Mouse (Mus musculus) liver, postnatal 0 days (tissue): ENCODE measurements around the gene Nagk. TPM values are rescaled to one million over a fixed set of nuclear protein-coding genes. Genes with fewer than 3 reads are reported as not detected.

Source experiments
- ATAC-seq: fragments of 200-750 bp; cut with Nextera tagmentation; 2 replicates; pipeline ENCODE4 v1.8.0; 2017; ENCODE audit warnings: mild to moderate bottlenecking, moderate library complexity
- DNase-seq: peaks from one replicate; pipeline ENCODE4 v3.0.0-alpha.2; 2016
- H3K27ac ChIP-seq: fragments of 300-500 bp; sonication (generic); 2 replicates; pipeline ENCODE4 v1.5.1; 2014; ENCODE audit warnings: antibody characterized with exemption, moderate library complexity, mild to moderate bottlenecking, low read depth
- H3K27me3 ChIP-seq: fragments of 300-500 bp; sonication (generic); 2 replicates; pipeline ENCODE4 v1.6.1; 2014; ENCODE audit warnings: low read length, control low read depth, mixed read lengths; ENCODE audit not compliant: insufficient read depth
- H3K36me3 ChIP-seq: fragments of 300-500 bp; sonication (generic); replicated peaks from 2 replicates; pipeline ENCODE4 v1.6.1; 2014; ENCODE audit warnings: mild to moderate bottlenecking, control low read depth, low read length, moderate library complexity, mixed read lengths; ENCODE audit not compliant: insufficient read depth
- H3K4me1 ChIP-seq: fragments of 300-500 bp; sonication (generic); 2 replicates; pipeline ENCODE4 v1.6.1; 2014; ENCODE audit warnings: antibody characterized with exemption, mild to moderate bottlenecking, control low read depth; ENCODE audit not compliant: insufficient read depth
- H3K4me2 ChIP-seq: fragments of 300-500 bp; sonication (generic); 2 replicates; pipeline ENCODE4 v1.6.1; 2014; ENCODE audit warnings: low read depth, mild to moderate bottlenecking, low read length, moderate library complexity, mixed read lengths
- H3K4me3 ChIP-seq: fragments of 300-500 bp; sonication (generic); 2 replicates; pipeline ENCODE4 v1.5.1; 2014; ENCODE audit warnings: low read depth, low read length
- H3K9ac ChIP-seq: fragments of 300-500 bp; sonication (generic); replicated peaks from 2 replicates; pipeline ENCODE4 v1.6.1; 2014; ENCODE audit warnings: mild to moderate bottlenecking, moderate library complexity
- H3K9me3 ChIP-seq: fragments of 300-500 bp; sonication (generic); 2 replicates; pipeline ENCODE4 v1.6.1; 2016; ENCODE audit warnings: mild to moderate bottlenecking, control low read depth, low read length, mixed read lengths
- CTCF ChIP-seq: sonication (generic); IDR thresholded peaks from 2 replicates; pipeline ENCODE4 v1.5.1; 2016; ENCODE audit warnings: antibody characterized with exemption, low read depth
- EP300 ChIP-seq: IDR thresholded peaks from 2 replicates; pipeline ENCODE4 v1.6.1; 2016; ENCODE audit warnings: antibody characterized with exemption, low read depth, mild to moderate bottlenecking
- WGBS: fragments of 180-500 bp; shearing (Covaris S2); extraction: QIAGEN DNeasy Blood & Tissue Kit; methylation state at CpG from one replicate; pipeline ENCODE4 v1.1.7; 2014; ENCODE audit not compliant: insufficient replicate concordance; 5-methylcytosine and 5-hydroxymethylcytosine counted together
- polyA plus RNA-seq: library from polyadenylated mRNA; unstranded; fragments of >200 nt; fragmentation: Nextera tagmentation; extraction: Ambion mirVana; gene quantifications from 2 replicates; pipeline ENCODE4 v1.2.1, GENCODE M21; 2015

Gene Nagk
- polyA plus RNA-seq, 1 experiment from 2014 or later, result 20.9 TPM

DNA sequence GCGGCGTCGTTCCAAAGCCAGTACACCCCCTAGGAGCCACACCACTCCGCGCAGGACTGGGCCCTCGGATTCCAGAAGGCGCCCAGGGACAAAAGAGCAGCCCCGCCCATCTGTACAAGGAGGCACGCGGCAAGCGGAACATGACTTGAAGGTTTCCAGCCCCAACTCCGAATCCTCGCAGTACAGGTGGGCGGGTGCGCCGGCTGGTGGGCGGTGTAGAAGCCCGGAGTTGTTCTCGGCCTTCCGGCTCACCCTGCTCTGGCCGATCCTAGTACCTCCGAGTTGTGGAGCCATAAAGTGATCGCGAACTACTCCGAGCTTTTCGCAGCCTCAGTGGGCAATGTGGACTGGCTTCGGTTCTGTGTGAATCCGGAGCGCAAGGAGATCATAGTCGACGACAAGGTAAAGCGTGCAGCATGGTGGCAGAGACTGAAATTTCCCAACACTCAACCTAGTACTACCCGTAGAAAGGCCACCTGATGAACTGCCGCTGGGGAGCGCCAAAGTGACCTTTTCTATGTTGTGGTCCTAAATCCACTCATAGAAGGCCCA is 31.8 kb upstream of the Nagk start:
- WGBS, result 5% methylated on average over 35 of the region's 35 CpGs
- Histone ChIP-seq H3K9me3 (no peaks in the 10 kb centered on the region), H3K27ac (no peak overlapping the region), H3K36me3 (no peaks in the 10 kb centered on the region), H3K4me1 (peaks cover 8% of the 10 kb centered on the region), H3K4me3 (peak overlapping the region; percentile 20; the same call in 1 of the 2 replicates), H3K27me3 (peaks cover 39% of the 10 kb centered on the region), H3K9ac (no peak overlapping the region; the same call in 1 of the 2 replicates), H3K4me2 (peak overlapping the region; percentile 64)
- DNase-seq (peak; percentile 30), ATAC-seq (peak; percentile 76)
- no peak for TF ChIP-seq EP300
- TF ChIP-seq CTCF, result peak; percentile 45

DNA sequence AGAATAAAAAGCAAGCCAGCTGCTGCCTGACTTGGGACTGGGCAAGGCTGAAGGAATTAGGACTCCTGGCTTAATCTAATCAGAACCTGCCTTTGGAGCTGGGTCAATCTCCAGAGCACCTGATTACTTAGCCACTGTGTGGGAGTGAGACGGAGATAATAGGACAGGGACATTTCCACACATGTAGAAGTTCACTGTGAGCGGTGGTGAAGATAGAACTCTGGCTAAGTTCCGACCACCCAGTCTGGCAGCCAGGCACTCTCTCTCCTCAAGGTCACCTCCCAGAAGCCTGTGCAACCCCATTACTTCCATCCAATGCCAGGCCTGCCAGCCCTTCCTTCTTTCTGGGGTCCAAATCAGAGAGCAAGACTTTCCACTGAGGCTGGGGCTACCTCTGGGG is 27.8 kb upstream of the Nagk start:
- WGBS, result 73% methylated on average over 3 of the region's 3 CpGs
- TF ChIP-seq EP300, result no peak
- no peak for TF ChIP-seq CTCF
- H3K4me2 ChIP-seq, result no peak overlapping the region
- H3K4me1 ChIP-seq, result peaks cover 8% of the 10 kb centered on the region
- peaks cover 12% of the 10 kb centered on the region for H3K27me3 ChIP-seq
- no peak for DNase-seq
- no peak overlapping the region for H3K4me3 ChIP-seq
- no peak overlapping the region for H3K27ac ChIP-seq
- no peak overlapping the region for H3K9ac ChIP-seq
- ATAC-seq, result no peak
- no peaks in the 10 kb centered on the region for H3K9me3 ChIP-seq
- peaks cover 14% of the 10 kb centered on the region for H3K36me3 ChIP-seq

DNA sequence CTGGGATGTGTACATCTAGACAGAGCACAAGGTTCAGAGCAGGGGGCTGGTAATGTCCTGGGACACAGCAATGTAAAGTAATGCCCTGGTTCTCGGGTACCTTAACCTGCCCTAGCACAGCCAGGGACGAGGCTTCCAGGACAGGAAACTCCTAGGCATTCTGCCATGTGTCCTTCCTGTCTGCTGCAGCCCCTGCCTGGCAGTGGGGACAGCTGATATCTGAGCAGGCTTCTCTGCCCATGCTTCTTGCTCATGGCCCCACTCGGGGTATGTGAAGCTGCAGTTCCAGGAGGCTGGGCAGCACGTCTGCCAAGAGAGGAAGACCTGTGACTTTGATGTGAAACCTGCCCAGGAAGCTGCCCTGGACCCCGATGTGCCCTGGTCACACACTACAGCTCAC is 26.3 kb upstream of the Nagk start:
- Histone ChIP-seq H3K9ac (no peak overlapping the region), H3K27ac (no peak overlapping the region), H3K4me2 (no peak overlapping the region), H3K4me3 (no peak overlapping the region), H3K36me3 (peaks cover 27% of the 10 kb centered on the region), H3K9me3 (no peaks in the 10 kb centered on the region), H3K27me3 (0 out of 2 replicates have a peak, but pooled peaks cover 2% of the 10 kb centered on the region), H3K4me1 (peaks cover under 1% of the 10 kb centered on the region; the same call in 1 of the 2 replicates)
- ATAC-seq, result 0 out of 2 replicates have a peak, but pooled peaks have one; percentile 43
- TF ChIP-seq CTCF (no peak), EP300 (no peak)
- WGBS, result 56% methylated on average over 5 of the region's 5 CpGs
- DNase-seq, result no peak

- TF ChIP-seq CTCF (no peak), EP300 (no peak)
- DNase-seq (peak; percentile 54), ATAC-seq (peak; percentile 48)
- Histone ChIP-seq H3K36me3 (peaks cover 28% of the 10 kb centered on the region), H3K9ac (peak overlapping the region; percentile 98; the same call in 1 of the 2 replicates), H3K4me1 (peaks cover 17% of the 10 kb centered on the region; the same call in 1 of the 2 replicates), H3K4me2 (peak overlapping the region; percentile 89), H3K27me3 (no peaks in the 10 kb centered on the region), H3K9me3 (no peaks in the 10 kb centered on the region), H3K27ac (peak overlapping the region; percentile 90), H3K4me3 (peak overlapping the region; percentile 95)
- 47% methylated on average over 9 of the region's 9 CpGs for WGBS
Observed at GRCm38 (mm10) chr6:83774126-83774525, 20.7 kb upstream of the Nagk start.

DNA sequence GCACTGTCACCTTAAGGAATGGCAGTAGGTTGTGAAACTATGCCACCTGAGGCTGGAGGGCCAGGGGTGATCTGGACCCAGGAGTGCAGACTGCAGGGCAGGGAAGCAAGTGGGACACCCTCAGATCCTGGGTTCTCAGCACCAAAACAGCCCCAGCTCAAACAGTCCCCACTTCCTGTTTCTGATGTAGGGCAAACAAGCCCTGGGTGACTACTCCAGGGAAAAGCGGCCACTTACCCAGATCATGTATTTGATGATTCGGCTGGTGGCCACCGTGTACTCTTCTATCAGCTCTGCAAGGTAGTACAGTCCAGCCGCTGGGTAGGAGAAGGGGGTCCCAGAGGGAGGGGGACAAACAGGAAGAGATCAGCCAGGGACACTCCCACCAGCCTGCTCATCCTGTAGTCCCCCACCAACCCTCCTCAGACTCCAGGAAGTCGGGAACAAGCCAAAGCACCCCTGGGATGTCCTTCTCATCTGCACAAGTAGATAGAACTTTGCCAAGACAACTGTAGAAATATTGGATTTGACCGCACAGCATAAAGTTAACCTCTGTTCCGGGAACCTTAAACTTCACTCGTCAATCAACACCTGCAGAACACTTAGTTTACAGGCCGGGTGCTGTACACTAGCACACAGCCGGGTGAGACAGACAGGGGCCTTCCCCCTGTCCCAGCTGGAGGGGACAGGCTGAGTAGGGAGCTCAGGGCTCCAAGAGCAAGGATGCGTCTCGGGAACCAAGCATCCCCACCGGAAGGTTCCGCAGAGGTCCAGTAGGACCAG is 19.8 kb upstream of the Nagk start:
- 2% methylated on average over 14 of the region's 14 CpGs for WGBS
- DNase-seq, result peak; percentile 34

GRCm38 (mm10) chr6:83775638-83776293 is 19.0 kb upstream of the Nagk start, which contains the start of gene Tex261:
Gene Tex261 (minus strand): TSS chr6:83775813.
- Histone ChIP-seq H3K27me3 (no peaks in the 10 kb centered on the region), H3K36me3 (peaks cover 21% of the 10 kb centered on the region), H3K9ac (peak within 1 kb of the TSS; percentile 98), H3K4me3 (peak within 1 kb of the TSS; percentile 95), H3K27ac (peak within 1 kb of the TSS; percentile 90), H3K4me2 (peak within 1 kb of the TSS; percentile 89), H3K9me3 (no peaks in the 10 kb centered on the region), H3K4me1 (peaks cover 17% of the 10 kb centered on the region; the same call in 1 of the 2 replicates)
- 5% methylated on average over 43 of the region's 45 CpGs for WGBS
- peak; percentile 93 for ATAC-seq
- TF ChIP-seq EP300, result no peak
- TF ChIP-seq CTCF, result peak; percentile 86
- peak; percentile 92 for DNase-seq

More for the DNA sequence above, 19.8 kb upstream of the Nagk start:
- H3K27ac ChIP-seq, result peak overlapping the region; percentile 90
- peak overlapping the region; percentile 98 for H3K9ac ChIP-seq
- ATAC-seq, result peak; percentile 28
- peak overlapping the region; percentile 89 for H3K4me2 ChIP-seq
- H3K4me3 ChIP-seq, result peak overlapping the region; percentile 95
- H3K27me3 ChIP-seq, result no peaks in the 10 kb centered on the region
- peaks cover 17% of the 10 kb centered on the region; the same call in 1 of the 2 replicates for H3K4me1 ChIP-seq
- TF ChIP-seq CTCF (no peak), EP300 (no peak)
- peaks cover 25% of the 10 kb centered on the region for H3K36me3 ChIP-seq
- no peaks in the 10 kb centered on the region for H3K9me3 ChIP-seq
